Mouse (Mus musculus): ENCODE results near the gene Sde2.

- no peak for TF ChIP-seq CTCF (IDR thresholded peaks at IDR 0.05; ENCODE audit: low read depth, low read length)
- no peak for TF ChIP-seq POLR2A (IDR thresholded peaks at IDR 0.05; ENCODE audit: borderline replicate concordance, low read depth, low read length)
Observed at GRCm38 (mm10) chr1:180904815-180905080, 53.8 kb downstream of the Sde2 start.

Data from bone marrow macrophage, adult 2 months (primary cell).